Mouse (Mus musculus): Measurements from ENCODE around the gene Ciart.
"Not testable (repeated sequence)": the region's sequence is repeated elsewhere in the genome, so short reads cannot be mapped to it uniquely, and the experiment has no call there.

Gene Ciart

DNA sequence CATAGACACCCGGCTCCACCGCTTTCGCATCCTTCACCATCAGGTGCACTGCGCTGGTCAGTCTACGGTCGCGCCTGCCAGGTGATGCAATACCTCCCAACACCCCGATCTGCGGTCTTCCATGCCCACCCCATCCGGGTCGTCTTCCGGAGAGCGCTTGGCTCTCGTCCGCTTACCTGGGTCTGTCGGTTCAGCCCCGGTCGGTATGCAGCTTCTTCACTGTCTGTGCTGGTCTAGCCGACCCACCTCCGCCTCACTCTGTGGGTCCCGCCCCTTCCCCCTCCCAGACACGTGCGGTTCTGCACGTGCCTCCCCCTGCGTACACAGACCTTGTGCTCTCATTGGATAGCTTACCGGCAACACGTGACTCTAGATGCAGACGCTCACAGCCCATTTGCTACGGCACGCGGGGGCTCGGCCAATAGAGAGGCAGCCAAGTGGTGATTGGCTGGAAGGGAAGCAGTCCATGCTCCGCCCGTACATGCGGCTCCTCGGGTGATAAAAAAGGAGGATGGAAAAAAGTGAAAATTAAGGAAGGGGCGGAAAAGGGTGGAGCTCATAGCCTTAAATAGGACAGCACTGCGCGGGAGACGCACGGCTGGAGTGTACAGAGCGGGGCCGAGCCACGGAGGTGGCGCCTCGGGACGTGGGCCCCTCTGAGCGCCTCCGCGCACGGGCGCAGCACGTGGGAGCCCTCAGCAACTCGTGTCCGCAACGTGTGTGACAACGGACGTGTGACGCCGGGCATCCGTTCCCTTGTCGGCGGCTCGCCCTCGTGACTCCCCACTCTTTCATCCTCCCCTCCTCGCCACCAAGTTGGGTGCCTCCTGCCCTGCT lies at the start of gene Ciart:
Gene Ciart, minus strand, starts transcription at position 273 of the 837 bp plus-strand sequence.
- in situ Hi-C loops (cut with MboI): no loop called here

DNA sequence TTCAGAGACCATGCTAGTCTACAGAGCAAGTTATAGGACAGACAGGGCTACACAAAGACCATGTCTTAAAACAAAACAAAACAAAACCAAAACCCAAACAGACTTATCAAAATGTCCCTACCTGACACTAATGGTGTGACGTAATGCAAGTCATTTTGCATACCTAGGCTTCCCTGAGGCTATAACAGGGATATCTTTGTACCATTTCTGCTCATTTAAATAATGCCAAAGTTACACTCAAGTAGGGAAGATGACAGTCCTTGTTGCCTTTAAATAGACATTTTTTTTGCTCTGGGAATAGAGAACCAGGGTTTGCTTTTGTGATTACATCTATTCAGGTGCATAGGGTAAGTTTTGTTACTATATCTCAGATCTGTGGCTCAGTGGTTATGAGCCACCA lies 49.4 kb upstream of the Ciart start:
- in situ Hi-C loops (cut with MboI): no loop called here

DNA sequence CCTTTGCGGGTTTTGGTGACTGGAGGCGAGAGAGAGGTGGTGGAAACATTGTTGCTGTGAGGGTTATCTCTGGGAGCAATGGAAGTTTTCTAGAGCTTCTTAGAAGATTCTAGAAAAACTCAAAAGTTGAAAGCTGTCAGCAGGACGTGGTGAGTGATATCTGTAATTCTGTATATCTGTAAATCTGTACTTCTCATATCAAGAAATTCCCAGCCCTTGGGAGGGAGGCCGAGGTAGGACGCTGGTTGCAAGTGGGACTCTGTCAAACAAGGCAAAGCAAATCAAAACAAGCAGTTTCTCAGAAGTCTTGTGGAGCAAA lies 48.4 kb upstream of the Ciart start:
- in situ Hi-C loops (cut with MboI): no loop called here

DNA sequence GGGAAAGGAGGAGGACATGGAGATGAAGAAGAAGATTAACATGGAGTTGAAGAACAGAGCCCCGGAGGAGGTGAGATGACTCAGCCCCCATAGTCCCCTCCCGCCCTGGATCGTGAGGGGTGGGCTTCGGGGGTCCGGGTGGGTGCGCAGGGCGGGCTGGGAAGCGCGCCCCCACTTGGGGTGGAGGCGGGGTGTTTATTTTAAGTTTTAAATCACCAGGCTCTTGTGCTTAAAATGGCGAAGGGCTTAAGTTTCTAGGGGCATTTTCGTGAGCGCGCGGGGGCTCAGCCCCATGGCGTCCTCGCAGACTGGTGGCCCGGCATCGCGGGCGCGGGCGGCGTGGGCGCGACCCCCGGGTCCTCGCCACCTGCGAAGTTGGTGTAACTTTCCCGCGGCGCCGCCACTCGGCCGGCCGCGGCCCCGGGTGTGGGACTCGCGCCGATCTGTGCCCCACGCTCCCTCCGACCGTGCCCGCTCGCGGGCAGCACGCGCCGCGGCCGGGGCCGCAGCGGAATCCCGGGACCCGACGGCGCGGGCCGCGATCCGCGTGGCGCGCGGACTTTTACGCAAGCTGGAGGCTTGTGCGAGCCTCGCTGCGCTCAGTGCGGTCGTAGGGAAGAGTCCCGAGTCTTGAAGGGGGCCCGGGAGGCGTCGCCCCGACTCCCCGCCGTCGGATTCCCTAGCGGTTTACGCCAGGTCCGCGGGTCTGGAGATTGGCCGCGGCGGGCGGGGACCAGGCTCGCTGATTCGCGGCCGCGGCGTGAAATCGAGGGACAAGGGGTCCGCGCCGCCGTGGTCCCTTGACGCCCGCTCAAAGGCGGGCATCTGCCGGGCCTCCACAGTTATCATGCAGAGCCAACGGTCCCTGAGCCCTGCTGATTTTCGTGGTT lies 47.8 kb upstream of the Ciart start:
- in situ Hi-C loops (cut with MboI): no loop called here

DNA sequence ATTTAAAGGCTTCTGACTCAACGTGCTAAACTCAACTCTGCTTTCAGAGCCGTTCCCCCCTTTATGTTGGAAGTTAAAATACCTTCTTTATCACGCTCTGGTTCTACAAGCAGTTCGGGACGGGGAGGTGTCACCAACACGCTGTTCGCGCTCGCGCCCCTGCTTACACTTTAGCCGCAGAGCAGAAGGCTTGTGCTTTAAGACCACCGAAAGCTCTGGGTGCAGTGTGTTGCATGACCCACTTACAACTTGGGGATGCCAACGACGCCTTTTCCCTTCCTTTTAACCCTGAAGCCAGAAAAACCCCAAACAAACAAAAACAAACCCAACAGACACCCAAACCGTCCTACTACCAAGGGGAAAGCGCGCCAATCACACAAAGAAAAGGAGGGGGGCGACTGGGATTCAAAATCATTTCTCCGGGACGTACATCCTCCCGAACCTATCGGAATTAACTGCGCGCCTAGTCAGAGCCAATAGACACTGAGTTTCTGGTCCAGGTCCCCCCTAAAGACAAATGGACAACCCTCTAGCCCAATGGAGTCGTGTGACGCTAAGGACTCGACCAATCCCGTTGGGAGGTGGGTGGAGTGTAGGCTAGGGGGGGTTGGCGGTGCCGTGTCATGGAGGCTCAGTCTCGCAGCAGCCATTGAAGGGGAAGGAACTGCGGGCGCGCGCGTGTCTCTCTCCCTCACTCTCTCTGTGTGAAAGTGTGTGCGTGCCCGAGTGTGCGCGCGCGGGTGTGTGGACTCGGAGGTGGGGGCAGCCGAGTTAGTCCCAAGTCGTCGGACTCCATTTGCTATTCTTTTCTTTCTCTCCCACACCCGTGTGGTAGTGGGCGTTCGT lies 46.8 kb upstream of the Ciart start, which contains the start of gene Anp32e:
Gene Anp32e, plus strand, starts transcription at position 589 of the 846 bp plus-strand sequence.
- in situ Hi-C loops (cut with MboI): no loop called here

DNA sequence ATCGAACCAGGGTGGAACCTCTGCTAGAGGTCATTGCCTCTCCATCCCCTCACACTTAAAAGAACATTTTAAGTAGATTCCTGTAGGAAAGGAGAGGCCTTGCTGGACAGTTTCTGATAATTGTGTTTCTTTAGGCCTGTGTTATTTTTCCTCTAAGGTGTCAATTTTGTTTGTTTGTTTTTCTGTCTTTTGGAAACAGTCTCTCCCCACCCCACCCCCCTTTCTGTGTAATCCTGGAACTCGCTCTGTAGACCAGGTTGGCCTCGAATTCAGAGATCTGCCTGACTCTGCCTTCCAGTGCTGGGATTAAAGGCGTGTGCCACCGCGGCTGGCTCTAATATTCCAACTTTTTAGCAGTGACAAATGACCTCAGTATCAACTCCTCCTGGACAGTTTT lies 46.2 kb upstream of the Ciart start:
- in situ Hi-C loops (cut with MboI): no loop called here

DNA sequence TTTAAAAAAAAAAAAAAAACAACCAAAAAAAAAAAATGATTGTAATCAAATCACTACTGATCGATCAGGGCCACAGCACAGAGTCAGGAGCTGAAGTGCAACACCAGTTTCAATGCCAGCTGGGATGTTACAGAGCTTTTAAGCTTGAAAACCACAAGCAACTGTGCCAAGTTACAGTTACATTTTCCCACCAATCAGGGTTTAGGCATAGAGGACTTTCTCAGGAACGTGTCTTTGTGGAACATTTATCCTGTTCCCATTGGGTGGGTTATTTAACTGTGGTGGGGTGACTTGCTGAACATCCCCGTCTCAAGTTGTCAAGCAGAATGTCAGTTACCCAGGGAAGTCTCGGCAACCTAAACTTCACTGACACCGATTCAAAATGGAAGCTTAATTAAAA lies 43.0 kb upstream of the Ciart start:
- in situ Hi-C loops (cut with MboI): no loop called here

DNA sequence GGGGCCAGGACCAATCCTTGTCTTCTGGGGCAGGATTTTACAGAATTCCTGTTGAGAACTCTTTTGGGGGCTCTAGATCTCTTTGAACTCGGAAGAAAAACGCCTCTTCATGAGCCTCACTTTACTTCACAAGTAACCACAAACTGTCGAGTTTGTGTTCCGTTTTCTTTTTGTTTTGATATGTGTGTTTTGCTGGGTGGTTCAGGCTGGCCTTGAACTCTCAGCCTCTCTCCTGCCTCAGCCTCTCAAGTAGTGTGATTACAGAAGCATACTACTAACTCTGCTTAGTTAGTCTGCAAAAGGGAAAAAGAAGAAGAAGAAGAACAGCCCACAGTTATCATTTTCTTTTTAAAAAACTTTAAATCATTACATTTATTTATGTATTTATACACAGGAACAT lies 42.1 kb upstream of the Ciart start:
- in situ Hi-C loops (cut with MboI): no loop called here

DNA sequence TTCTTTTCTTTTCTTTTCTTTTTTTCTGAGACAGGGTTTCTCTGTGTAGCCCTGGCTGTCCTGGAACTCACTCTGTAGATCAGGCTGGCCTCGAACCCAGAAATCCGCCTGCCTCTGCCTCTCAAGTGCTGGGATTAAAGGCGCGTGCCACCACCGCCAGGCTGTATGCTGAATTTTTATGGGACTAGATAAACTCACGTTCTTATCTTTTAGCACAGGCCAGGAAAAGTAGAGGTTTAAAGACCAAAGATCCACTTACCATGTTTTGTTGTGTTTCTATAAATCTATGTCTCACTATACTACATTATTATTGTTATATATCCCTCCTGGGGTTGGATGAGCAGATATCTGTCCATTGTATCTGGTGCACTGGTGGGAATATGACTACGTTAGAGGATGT lies 41.4 kb upstream of the Ciart start:
- in situ Hi-C loops (cut with MboI): not testable (repeated sequence)

DNA sequence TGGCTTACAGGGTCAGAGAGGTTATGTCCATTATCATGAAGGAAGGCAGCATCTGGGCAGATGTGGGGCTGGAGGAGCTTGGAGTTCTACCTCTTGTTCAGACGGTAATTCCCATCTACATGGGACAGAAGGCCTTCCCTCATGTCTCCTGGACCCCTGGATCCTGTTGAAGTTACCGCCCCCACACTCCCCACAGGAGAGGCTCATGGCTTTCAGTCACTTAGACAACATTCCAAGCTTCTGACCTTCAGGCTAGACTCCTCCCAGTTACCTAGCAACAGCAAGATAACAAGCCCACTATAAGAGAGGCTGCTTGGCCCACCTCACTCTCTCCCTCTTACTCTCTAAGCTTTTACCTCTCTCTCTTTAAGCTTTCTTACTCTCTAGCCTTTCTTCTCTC lies 38.5 kb upstream of the Ciart start:
- in situ Hi-C loops (cut with MboI): not testable (repeated sequence)

DNA sequence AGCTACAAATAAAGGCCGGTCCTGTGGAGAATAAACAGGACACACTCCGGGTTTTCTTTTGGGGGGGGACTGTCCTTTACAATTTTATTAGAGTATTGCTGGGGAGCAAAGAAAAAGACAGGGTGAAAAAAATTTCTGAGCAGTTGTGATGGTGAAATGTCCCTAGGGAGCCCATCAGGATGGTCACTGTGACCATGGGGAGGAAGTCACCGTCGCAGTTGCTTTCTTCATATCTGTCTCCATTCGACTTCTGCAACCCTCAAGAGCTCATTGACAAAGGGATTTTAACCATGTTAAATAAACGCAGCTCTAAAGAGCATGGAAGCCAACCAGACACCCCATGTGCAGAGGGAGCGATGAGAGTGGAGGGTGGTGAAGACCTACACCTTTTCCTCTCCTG lies 34.7 kb upstream of the Ciart start:
- in situ Hi-C loops (cut with MboI): no loop called here

DNA sequence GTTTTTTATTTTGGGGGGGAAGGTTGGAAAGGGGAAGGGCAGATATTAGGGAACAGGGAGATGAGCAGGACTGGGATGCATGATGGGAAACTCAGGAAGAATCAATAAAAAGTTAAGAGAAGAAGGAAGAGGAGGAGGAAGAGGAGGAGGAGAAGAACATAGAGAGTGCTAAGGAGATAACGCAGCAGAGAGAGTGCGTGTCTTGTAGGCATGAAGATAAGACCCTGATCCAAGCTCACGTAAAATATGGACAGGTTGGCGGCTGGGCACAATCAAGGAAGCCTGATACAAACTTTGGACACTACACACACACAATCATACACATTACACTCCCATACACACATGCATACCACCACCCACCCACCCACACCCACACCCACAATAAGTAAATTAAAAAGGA lies 32.7 kb upstream of the Ciart start:
- in situ Hi-C loops (cut with MboI): no loop called here

DNA sequence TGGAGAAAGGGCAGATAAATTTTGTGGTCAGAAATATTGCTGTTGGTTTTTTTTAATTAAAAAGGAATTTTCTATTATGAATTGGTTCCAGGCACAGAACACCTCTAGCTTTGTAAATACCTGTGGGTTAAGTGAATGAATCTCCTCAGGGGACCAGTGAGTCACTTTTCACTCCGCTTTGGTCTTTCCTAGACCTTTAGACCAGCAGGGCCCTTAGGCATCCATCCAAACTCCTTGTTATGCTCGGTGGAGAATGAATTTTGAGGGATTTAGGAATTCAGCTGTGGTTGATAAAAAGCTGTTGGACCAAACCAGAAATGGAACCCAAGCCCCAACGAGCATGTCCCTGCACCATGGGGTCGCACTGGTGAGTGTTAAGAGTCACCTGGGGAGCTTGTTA lies 25.6 kb upstream of the Ciart start:
- in situ Hi-C loops (cut with MboI): no loop called here

DNA sequence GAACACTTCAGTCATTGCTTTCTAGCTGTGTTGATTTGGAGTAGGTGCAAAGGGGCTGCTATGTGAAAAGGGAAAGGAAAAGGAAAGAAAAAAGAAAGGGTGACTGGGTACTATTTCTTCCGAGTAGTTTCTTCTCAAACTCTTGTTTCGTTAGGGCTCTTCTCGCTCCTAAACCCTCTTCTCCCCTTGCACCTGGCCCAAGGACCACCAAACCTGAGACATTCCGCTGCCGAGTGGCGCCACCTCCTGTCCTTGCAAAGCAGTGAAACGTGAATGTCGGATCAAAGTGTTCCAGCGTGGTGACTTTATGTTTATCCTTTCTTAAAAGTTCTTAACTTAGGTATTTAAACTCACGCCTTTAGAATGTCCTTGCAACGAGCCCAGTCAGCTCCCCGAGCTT lies 24.8 kb upstream of the Ciart start:
- in situ Hi-C loops (cut with MboI): no loop called here

DNA sequence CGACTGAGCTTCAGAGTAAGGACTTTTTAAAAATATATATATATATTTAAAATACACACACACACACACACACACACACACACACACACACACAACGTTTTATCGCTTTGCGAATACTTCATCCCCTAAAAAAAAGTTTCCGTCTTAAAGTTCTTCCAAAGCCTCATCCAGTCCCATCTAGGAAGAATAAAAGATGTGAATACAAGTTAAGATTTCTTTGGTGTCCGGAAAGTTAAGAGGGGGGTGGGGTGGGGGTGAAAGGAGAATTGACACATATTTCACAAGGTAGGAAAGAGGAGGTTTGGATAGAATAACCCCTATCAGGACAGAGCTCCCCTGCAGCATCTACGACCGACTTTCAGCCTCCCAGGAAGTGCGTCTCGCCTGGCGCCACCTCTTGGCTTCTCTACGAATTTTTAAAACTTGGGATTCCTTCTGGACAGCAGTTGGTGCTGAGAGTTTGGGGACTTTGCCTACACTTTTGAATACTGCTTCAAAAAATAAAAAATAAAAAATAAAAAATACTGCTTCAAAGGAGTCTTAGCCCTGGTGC lies 24.0 kb upstream of the Ciart start:
- in situ Hi-C loops (cut with MboI): no loop called here

DNA sequence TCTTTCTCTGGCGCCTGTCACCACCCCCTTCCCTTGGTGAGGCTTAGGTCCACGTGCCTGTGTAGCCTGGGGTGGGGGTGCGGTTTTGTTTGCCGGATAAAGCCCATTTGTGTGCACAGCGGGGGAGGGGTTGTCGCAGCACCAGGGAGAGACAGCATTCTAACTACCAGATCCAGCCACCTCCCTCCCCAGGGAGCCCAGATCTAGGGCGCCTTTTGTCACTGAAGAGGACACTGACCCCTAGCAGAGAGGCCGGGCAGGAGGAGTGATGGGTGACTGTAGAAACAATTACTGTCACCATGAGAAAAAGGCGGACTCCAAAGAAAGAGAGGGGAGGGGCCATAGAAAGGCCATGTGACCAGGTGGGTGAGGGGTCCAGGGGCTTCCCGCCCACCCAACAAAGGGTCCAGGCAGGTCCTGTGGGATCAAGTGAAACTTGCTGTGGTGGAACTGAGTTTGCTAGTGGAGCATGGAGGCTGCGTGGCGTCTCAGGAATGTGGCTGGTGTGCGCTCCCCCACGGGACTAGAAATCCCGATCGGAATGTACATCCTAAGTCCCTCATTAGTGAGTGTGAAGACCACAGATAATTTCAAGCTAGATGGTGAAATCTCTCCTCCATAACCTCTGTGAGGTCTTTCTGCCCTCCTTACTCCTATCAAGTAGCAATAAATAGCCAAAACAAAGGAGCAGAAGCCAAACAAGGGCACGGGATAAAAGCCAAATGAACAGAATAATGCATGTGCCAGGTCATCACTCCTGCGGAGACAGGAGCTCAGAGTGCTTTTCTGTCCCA lies 23.3 kb upstream of the Ciart start:
- in situ Hi-C loops (cut with MboI): no loop called here

DNA sequence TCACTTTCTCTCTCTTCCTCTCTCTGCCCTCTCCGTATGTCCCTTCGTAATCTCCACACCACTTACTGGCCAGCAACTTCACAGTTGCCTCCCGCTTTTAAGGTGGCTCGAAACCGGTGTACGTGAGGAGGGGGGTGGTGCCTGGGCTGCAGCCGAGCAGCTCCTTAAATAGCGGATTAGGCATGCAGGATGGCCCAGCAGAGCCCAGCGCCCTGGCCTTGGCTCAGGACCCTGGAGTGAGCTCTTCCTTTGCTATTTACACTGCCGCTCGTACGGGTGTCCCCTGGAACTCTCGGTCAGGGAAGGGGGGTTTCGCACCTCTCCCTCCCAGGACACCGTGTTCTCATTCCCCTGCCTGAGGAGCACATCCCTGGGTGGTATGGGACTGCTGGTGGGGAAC lies 22.5 kb upstream of the Ciart start, which contains the start of gene Car14:
Gene Car14, minus strand, starts transcription at position 124 of the 400 bp plus-strand sequence.
- in situ Hi-C loops (cut with MboI): no loop called here

DNA sequence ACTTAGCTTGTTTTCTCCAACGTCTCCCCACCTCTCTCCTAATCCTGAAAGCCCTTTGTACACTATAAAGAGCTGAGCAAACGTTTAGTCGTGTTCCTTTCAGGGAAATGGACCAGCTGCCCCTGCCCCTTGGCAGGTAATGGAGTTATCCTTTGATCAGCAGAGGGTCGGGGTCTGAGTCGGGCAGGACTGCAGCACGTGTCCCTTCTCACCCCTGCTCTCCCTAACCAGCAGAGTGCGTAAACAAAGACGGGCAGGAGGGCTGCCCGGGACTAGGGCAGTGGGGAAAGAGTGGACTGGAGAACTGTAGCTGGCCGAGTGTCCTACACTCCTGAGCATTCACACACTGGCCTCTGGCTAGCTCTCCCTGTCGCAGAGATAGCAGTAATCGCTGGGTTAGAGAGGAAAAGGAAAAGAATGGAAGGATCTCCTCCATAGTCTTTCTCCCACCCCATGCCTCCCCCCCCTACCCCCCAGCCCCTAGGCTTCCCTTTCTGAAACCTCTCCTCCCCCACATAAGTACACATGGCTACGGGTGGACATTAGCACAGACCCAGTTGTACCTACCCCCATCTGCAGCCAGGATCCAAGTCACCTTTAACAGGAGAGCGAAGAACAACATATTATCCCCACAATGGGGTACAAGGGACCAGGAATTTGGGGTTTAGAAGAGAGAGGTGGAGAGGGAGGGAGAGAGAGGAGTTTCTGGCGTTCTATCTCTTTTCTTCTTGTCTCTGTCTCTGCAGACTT lies 21.9 kb upstream of the Ciart start:
- in situ Hi-C loops (cut with MboI): no loop called here

DNA sequence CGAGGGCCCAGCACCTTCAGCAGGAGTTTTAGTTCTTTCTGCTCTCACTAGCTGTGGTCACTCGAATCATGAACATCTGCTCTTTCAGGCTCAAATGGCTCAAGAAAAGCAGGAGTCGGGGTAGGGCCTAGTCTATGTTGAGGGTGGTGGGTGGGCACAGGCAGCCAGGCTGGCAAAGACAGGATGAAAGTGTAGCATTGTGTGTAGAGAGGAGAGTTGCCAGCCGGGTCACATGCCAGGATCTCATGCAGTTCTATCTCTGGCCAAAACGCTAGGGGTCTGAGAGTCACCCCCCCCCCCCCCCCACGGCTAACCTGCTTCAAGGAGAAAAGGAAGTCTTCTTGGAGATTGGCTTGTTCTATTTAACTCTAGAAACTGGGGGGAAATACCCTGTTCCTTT lies 20.6 kb upstream of the Ciart start:
- in situ Hi-C loops (cut with MboI): no loop called here

DNA sequence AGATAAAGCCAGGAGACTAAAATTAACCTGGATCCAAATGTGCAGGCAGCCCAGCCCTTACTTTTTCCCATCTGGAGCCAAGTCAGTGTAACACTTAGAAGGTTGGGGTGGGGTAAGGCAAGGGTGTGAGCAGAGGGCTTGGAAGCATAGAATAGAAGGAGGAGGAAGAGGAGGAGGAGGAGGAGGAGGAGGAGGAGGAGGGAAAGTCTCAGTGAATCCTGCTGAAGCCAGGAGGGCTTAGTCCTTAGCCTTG lies 20.2 kb upstream of the Ciart start:
- in situ Hi-C loops (cut with MboI): no loop called here
